Mouse (Mus musculus) heart, postnatal 0 days (tissue): ENCODE results near the gene St6galnac3.

Source experiments
- CTCF ChIP-seq: IDR thresholded peaks from 2 replicates; pipeline ENCODE4 v1.5.1; 2016; ENCODE audit warnings: antibody characterized with exemption, control low read depth, low read depth
- EP300 ChIP-seq: IDR thresholded peaks from 2 replicates; pipeline ENCODE4 v1.6.1; 2016; ENCODE audit warnings: antibody characterized with exemption, low read depth

GRCm38 (mm10) chr3:153489718-153490117, 235.3 kb downstream of the St6galnac3 start:
- TF ChIP-seq CTCF (no peak), EP300 (no peak)
